Mouse (Mus musculus) hematopoietic stem cell, adult 5-6 weeks (primary cell): Measurements from ENCODE around the gene Mbnl2. TPM values are rescaled to one million over a fixed set of nuclear protein-coding genes. Genes with fewer than 3 reads are reported as not detected.

ENCODE experiments used
- ATAC-seq, 2 experiments: fragments of 125-278 bp in 1 of 2; replicated peaks in 1 of 2; 2 replicates each; pipeline ENCODE4 v1.8.0; 2016 to 2017; ENCODE audit warnings: inconsistent platforms in 2 of 2, mild to moderate bottlenecking in 2 of 2, moderate number of reproducible peaks in 2 of 2, low read depth in 1 of 2, moderate TSS enrichment in 1 of 2; ENCODE audit not compliant: low FRiP score in 2 of 2, poor library complexity in 2 of 2, severe bottlenecking in 2 of 2, insufficient read depth in 1 of 2, low TSS enrichment in 1 of 2
- total RNA-seq: library from RNA; stranded (forward); fragments of 172-1452, 232-1000 nt; gene quantifications from 2 replicates; pipeline ENCODE4 v1.2.3, GENCODE M21; 2017

Mbnl2 gene
- total RNA-seq, 1 experiment from 2014 or later, result 78.6 TPM

DNA sequence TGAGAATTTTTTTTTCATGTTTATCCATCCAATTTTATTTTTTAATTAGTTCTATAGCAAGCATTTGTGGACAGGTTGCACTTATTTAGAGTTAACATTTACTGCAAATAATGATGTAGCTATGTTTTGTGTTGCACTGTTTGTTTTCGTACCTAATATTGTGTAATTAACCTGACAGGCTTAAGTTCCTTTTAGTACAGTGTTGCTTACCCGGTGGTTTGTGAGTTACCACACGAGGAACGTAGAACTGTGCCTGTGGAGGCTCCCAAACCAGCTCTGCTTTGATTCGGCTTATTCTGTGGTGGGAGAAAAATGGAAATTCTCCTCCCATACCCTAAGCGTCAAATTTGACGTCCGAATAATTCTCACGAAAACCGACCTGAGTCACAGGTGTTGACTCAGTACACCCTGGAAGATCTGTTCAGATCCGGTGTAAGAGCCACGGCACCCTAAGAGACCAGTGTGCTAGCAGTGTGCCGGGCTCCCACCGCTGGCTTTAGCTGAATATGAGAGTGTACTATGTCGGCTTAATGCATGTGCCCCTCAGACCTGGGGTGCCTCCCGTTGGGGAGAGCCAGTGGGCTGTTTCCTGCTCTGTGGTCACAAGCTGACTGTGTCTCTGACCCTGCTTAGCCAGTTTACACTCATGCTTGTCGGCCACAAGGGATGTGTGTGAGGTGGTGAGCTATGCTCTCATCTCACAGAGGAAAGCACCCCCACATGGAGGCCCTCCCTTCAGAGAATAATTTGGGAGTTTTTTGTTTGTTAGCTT lies 129.5 kb downstream of the Mbnl2 start:
- ATAC-seq, result peak; percentile 79 to 82

DNA sequence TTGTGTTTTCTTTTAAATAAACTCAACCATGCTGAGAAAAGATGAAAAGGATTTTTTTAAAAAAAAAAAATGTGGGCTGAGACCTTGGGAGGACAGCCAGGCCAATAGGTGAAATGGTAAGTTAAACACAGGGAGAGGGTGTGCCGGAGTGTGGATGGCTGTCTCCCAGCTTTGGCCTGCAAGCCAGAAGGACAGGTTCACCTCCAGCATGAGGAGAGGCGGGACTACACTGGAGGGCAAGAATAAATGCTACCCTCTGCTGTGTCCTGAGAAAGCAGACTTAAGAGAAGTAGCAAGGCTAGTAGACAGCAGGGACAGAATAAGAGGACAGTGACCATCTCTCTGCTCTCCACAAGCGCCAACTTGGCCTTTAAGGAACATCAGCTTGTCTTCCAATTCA lies 130.1 kb downstream of the Mbnl2 start:
- no peak for ATAC-seq

DNA sequence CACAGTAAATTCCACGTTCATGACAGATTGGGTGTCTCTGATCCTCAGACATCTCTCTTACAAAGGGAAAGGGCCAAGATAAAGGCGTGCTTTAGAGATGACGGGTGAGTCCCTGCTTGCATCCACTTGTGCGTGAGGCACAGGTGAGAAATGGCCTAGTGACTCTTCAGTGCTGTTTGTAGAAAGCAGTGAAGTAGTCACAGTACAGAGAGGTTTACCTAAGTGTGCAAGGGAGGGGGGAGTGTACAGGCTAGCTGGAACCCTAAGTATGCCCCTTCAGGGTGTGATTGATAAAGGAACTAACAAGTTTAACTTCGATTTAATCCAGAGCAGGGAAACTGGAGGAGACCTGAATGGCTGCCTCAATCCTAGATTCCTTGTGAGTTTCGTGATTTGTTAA lies 130.8 kb downstream of the Mbnl2 start:
- no peak for ATAC-seq

DNA sequence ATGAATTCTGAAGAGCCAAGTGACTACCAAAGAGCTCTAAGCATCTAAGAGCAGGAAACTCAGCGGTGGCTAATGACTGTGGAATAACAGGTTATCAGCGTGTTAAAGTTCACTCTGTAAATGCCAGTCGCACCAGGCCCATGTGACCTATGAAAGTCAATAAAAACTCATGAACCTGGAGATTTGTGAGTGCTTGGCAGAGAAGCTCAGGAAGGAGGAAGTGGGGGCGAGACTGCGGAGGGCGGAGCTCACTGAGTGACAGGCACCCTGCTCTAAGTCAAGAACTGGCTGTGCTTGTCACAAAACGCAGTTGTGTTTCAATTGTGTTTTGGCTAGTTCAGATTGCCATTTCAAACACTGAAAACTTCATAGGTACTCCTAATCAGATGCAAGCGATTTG lies 131.4 kb downstream of the Mbnl2 start:
- peak; percentile 72 to 79 for ATAC-seq

DNA sequence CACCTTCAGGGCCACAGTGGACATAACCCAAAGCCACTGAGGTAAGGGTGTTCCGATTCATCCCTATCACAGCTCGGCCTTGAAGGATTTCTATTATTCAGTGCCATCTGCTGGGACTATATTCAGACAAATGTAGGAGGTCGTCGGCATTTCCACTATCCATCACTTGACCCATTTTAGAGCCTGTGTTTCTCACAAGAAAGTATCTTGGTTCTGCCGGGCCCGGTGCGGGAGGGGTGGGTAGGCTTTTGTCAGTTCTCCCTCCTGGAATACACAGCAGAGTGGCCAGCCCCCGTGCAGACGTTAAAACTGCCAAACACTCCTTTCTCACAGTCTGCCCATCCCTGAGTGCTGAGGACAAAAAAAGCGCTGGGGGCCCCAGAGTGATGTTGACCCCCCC lies 134.4 kb downstream of the Mbnl2 start:
- ATAC-seq, result no peak

DNA sequence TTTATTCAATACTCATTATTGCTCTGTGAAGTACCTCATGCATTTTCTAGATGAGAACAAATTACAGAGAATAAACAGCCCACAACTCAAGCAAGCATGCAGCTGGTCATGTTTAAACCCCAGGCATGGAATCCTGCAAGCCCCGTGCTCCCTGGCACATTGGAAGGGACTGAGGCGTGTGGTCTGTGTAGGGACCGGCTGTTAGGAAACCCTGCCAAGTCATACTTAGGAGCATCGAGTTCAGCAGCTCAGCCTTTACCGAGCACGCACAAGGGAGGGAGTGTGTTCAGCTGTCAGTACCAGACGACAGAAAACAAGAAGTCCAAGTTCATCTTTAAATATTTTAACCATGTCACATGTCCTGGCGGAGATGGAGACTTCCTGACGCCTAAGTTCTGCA lies 141.4 kb downstream of the Mbnl2 start:
- no peak for ATAC-seq

DNA sequence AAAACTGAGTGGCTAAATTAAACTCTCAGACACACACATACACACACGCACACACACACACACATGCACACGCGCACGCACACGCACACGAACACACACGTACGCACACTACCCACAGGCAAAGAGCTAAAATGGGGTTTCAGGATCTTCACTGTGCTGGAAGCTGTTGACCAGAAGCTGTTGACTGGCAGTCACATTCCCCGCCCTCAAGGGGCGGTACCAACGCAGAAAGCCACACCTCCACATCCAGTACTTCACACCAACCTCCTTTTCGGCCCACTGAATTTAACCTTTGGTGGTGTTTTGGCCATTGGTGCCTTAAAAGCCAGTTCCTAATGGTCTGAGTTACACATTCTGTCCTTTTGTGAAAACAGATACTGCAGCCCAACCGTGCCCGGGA lies 143.5 kb downstream of the Mbnl2 start:
- ATAC-seq, result no peak

DNA sequence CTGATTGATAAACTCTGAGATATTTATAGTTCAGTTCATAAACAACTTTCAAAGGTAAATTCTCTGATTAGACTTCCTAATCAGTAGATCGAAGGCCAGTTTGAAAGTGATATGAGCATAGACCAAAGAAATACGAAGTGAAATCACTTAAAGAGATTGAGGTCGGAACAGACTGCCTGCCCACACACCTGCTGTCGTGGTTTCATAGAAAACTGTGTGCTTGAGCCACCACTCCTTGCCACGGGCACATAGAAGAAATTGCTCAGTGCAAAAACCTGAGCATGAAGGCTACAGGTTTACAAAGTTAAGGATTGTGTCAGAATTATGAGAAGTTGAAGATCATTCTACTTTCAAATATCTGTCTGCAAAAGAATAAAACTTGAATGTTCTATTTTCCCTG lies 153.0 kb downstream of the Mbnl2 start:
- ATAC-seq, result no peak

DNA sequence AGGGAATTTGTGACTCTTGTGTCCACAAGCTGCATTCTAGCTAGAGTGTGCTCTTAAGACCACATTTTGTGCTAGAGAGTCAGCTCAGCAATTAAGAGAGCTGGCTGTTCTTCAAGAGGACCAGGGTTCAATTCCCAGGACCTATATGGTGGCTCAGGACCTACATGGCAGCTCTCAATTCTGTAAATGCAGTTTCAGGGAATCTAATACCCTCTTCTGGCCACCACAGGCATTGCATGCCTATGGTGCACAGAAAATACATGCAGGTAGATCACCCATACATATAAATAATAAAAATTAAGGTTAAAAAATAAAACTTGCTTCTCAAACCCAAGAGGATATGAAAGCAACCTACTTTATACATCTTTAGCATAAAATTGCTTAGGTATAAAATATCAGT lies 157.3 kb downstream of the Mbnl2 start:
- peak; percentile 38 to 46; a peak in 1 of 4 replicates for ATAC-seq

DNA sequence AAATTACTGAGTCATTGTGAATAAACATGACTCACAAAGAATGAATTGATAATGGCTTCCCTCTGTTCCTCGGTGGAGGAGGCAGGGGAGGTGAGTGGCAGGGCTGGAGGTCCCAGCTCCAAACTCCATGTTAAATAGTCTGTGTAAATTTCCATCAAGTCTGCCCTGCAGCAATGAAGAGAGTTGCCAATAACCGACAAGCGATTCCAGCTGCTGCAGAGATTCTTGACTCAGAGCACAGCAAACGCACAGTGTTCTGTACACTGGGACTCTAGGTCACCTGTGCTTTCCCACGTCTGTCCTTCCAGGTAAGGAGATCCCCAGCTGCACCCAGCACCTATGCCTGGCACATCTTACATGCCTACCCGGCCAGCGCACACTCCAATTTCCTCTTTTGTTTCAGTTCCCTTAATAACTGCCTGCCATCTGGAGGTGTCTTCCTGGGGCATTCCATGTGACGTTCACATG lies 158.5 kb downstream of the Mbnl2 start:
- ATAC-seq, result peak; percentile 79 to 91

DNA sequence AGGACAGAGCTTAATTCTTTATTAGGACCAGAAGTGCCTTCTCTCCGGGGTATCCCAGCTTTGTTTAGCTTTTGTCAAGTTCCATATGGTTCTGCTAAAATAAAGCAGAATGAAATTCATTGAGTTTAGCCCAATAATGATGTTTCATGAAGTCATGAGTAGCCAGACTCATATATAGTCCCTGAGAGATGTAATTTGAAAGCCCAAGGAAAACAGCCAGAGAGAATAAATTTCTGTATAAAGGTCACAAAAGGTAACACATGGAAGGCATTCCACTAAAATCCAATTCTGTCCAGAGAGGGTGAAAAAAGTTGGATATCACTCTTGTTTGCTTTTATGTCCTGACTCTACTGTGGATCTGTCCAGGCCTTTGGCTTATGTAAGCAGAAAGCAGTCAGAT lies 159.4 kb downstream of the Mbnl2 start:
- no peak for ATAC-seq

DNA sequence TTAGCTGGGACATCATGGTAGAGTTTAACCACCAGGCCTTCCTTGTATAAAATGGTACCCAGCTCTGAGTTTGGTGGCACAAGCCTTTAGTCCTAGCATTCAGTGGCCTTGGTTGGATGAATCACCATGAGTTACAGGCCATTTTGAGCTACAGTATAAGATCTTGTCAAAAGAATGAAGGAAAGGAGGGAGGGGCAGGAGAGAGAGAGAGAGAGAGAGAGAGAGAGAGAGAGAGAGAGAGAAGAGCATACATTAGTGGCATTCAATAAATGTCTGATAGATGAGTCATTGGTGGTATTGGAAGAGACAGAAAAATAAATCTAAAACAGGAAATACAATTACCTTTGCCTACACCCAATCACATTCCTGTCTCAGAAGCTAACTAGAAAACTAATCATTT lies 165.2 kb downstream of the Mbnl2 start:
- ATAC-seq, result no peak

DNA sequence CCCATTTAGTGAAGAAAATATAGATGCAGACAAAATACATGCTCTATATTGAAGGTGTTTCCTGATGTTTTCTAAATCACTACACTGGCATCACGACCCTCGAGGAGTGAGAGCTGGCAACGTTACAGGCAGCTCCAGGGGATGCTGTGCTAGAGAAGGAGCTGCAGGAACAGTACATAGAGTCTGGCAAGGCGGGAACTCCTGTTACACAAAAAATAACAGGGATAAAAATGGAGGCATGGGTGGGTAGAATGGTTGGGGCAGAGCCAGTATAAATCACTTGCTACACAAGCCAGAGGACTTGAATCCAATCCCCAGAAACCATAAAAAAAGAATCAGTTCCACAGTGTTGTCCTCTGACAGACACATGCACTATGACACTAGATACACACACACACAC lies 165.8 kb downstream of the Mbnl2 start:
- ATAC-seq, result no peak

DNA sequence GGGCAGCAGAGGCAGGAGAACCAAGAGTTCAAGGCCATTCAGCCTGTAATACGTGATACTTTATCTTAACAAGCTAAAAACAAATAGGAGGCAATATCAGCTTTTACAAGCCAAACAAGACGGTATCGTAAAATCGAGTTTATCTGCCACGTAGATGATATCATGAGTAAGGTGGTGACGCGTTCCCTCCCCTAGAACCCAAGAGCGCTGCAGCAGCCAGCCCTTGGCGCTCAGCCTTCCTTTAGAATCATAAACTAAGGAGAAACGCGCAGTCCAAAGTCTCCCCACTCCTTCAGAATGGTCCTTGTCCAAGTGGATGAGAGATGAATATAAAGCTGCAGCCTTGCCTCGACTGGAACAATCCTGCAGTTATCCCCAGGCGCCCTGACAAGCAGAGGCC lies 166.4 kb downstream of the Mbnl2 start:
- ATAC-seq, result no peak

DNA sequence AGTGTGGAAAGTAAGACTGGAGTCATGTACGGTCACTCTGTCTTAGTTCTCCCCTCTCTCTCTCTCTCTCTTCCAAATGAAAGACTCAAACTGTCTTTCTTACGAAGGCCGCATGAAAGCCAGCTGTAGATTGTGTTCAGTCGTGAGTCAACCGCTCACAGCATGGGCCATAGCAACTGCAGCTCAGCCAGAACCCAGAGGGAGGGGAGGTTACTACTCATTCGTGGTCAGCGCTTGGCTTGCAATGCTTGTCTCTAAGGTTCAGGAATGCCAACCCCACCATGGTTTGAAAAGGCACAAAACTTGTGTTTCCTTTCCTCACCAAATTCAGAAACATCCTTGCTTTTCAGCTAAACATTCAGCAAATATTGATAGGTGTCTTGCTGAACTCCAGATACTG lies 178.8 kb downstream of the Mbnl2 start:
- no peak for ATAC-seq

DNA sequence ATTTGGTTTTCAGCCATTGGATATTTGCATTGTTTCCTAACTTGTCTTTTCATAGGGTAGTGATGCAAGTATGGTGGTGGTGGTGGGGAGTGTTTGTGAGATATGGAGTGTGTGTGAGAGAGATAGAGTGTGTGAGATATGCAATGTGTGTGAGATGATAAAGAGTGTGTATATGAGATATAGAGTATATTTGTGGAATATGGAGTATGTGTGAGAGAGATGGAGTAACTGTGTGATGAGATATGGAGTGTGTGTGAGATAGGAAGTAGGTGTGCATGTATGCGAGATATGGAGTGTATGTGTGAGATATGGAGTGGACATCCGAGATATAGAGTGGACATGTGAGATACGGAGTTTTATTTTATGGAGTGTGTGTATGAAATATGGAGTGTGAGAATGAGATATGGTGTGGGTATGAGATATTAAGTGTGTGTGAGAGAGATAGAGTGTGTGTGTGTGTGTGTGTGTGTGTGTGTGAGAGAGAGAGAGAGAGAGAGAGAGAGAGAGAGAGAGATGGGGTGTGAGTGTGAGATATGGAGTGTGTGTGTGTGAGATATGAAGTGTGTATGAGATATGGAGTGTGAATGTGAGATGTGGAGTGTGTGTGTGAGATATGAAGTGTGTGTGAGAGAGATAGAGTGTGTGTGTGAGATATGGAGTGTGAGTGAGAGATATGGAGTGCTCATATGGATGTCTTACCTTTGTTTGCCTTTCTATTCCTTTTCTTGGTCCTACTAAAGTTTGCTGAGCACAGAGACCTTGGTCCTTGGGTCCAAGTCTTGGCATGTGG lies 188.7 kb downstream of the Mbnl2 start:
- ATAC-seq, result no peak

DNA sequence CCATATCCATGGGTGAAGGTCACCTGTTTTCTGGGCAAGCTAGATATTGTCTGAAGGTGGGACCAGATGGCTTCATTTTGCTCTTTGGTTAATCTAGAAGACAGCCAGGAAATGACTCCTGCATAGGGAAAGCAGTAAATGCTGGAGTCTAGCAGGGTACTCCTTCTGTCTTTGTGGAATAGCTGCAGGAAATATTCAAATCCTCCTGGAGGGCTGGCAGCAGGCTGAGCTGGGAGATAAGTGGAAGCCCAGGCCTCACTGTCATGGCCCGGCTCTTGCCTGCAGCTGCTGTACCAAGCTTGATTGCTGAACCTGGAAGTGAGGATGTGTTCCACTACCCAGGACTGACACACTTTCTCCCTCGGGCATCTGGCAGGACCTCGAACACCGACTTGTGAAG lies 191.3 kb downstream of the Mbnl2 start:
- no peak for ATAC-seq

DNA sequence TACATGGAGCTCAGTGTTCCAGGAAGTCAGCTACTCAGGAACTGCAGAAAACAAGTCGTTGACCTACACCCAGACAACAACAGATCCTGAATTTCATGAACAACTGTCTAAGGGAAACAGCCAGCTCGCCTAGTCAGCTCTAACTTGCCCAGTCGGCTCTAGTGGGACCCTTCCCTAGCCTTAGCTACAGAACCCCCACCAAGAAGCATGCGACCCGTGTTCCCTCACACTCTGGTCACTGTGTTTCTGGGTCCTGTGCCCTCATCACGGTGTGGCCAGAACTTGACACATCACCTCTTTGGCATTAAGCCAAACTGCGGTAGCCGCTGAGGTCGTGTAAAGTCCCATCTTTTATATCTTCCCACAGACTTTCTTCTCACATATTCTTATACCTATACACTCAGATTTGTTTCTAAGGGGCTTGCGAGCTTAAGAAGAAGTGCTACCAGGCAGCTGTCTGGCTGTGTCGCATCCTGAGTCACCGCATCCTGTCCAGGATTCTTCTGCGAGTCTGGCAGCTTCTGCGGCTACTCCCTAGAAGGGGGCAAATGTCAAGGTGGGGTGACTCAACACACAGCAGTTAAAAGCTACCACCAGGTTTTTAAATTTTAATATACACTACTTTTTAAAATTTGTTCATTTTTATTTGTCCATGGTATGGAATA lies 193.8 kb downstream of the Mbnl2 start:
- no peak for ATAC-seq
